Mouse (Mus musculus) left cerebral cortex, adult 6 months (tissue): ENCODE results near the gene Olfr883. TPM values are rescaled to one million over a fixed set of nuclear protein-coding genes. Genes with fewer than 3 reads are reported as not detected.

ENCODE experiments used
- long read RNA-seq, 2 experiments: library from polyadenylated mRNA; unstranded; transcript quantifications; one replicate each; pipeline ENCODE4 v2.0.0; 2019 to 2020
- polyA plus RNA-seq: library from polyadenylated mRNA; unstranded; fragments of <200 nt; fragmentation: Nextera tagmentation; gene quantifications from 2 replicates; pipeline ENCODE4 v1.2.3, GENCODE M21; 2021

The Olfr883 gene
- not detected in 2 replicates for polyA plus RNA-seq
- long read RNA-seq, experiment 1, result 0 reads
- long read RNA-seq, experiment 2, result 0 reads

DNA sequence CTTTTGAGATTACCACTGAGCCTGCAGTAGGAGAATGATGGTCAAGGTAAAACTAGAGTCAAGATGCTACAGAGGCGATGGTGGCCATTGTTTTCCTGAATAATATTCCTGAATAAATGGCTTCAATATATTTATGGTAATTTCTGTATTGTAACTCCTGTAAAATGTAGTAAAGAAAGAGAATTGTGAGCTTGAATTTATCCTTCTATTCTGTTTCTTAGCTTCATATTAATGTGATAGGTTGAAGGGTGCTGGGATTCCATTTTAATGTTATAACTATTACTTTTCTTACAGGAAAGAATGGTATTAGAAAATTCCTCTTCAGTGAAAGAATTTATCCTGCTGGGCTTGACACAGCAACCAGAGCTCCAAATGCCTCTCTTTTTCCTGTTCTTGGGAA, at the start of gene Olfr883:
Gene Olfr883, plus strand, starts transcription at position 301 of the 400 bp plus-strand sequence.

GRCm38 (mm10) chr9:37991525-37991924, 34.1 kb upstream of the Olfr883 start, which contains the start of gene Olfr881:
Olfr881 (plus strand) TSS chr9:37991825.

GRCm38 (mm10) chr9:38046255-38046654, 20.6 kb downstream of the Olfr883 start, which contains the start of gene Olfr884:
Olfr884 (plus strand) TSS chr9:38046555.

GRCm38 (mm10) chr9:38061022-38061421, 35.4 kb downstream of the Olfr883 start, which contains the start of gene Olfr885:
Olfr885 (plus strand) TSS chr9:38061322.

Other genes starting within 250 kb of the Olfr883 start
- not detected in 2 replicates for gene Olfr876, start 222.8 kb upstream of the Olfr883 start, polyA plus RNA-seq
- not detected in 2 replicates for gene Olfr877, start 171.5 kb upstream of the Olfr883 start, polyA plus RNA-seq
- gene Olfr145, start 129.1 kb upstream of the Olfr883 start, polyA plus RNA-seq, result not detected in 2 replicates
- not detected in 2 replicates for gene Olfr878, start 108.0 kb upstream of the Olfr883 start, polyA plus RNA-seq
- gene Olfr881, start 34.0 kb upstream of the Olfr883 start, polyA plus RNA-seq, result not detected in 2 replicates
- gene Olfr884, start 20.7 kb downstream of the Olfr883 start, polyA plus RNA-seq, result not detected in 2 replicates
- not detected in 2 replicates for gene Olfr885, start 35.5 kb downstream of the Olfr883 start, polyA plus RNA-seq
- not detected in 2 replicates for gene Olfr887, start 58.3 kb downstream of the Olfr883 start, polyA plus RNA-seq
- gene Olfr888, start 82.3 kb downstream of the Olfr883 start, polyA plus RNA-seq, result not detected in 2 replicates
- 0.15 and 0.23 TPM in 2 replicates for gene Olfr889, start 89.4 kb downstream of the Olfr883 start, polyA plus RNA-seq
- gene Olfr890, start 116.7 kb downstream of the Olfr883 start, polyA plus RNA-seq, result not detected in 2 replicates
- gene Olfr891, start 155.0 kb downstream of the Olfr883 start, polyA plus RNA-seq, result not detected in 2 replicates
- not detected in 2 replicates for gene Olfr893, start 182.6 kb downstream of the Olfr883 start, polyA plus RNA-seq
- gene Olfr894, start 192.2 kb downstream of the Olfr883 start, polyA plus RNA-seq, result not detected in 2 replicates
- gene Olfr143, start 227.0 kb downstream of the Olfr883 start, polyA plus RNA-seq, result not detected in 2 replicates
- gene Olfr895, start 242.0 kb downstream of the Olfr883 start, polyA plus RNA-seq, result not detected in 2 replicates